Mouse (Mus musculus) MEL (cell line): ENCODE results near the gene Gm9945. TPM values are rescaled to one million over a fixed set of nuclear protein-coding genes. Genes with fewer than 3 reads are reported as not detected.
A peak's percentile ranks its signal among the peaks of the same experiment; 100 is the strongest.

Experiments used
- DNase-seq: peaks from one replicate; pipeline ENCODE4 v3.0.0; 2011; ENCODE audit warnings: low read depth, low spot score
- H3K27ac ChIP-seq: 2 replicates; pipeline ENCODE4 v1.5.1; 2012; ENCODE audit warnings: low read depth, mild to moderate bottlenecking, control low read depth, low read length, moderate library complexity; ENCODE audit not compliant: control insufficient read depth
- H3K27me3 ChIP-seq, 2 experiments: fragments of 150-350 bp in 1 of 2; sonication (generic) in 1 of 2; 2 replicates each; pipeline ENCODE4 v1.6.1; 2012; ENCODE audit warnings: low read length in 2 of 2, mild to moderate bottlenecking in 2 of 2, improper control_type of control experiment in 1 of 2, moderate library complexity in 1 of 2; ENCODE audit not compliant: insufficient read depth in 2 of 2, control insufficient read depth in 1 of 2
- H3K36me3 ChIP-seq, 2 experiments: 2 replicates each; pipeline ENCODE4 v1.6.1; 2012 to 2014; ENCODE audit warnings: low read length in 2 of 2, improper control_type of control experiment in 1 of 2, inconsistent platforms in 1 of 2, mild to moderate bottlenecking in 1 of 2; ENCODE audit not compliant: insufficient read depth in 2 of 2, control insufficient read depth in 1 of 2
- H3K4me1 ChIP-seq, 2 experiments: fragments of 150-350 bp in 1 of 2; sonication (generic) in 1 of 2; 2 replicates each; pipeline ENCODE4 v1.6.1; 2012; ENCODE audit warnings: low read length in 2 of 2, improper control_type of control experiment in 1 of 2, mild to moderate bottlenecking in 1 of 2; ENCODE audit not compliant: insufficient read depth in 2 of 2, control insufficient read depth in 1 of 2
- H3K4me3 ChIP-seq, 2 experiments: fragments of 150-350 bp in 1 of 2; sonication (generic) in 1 of 2; 2 replicates each; pipeline ENCODE4 v1.5.1; 2012; ENCODE audit warnings: low read depth in 2 of 2, low read length in 2 of 2, mild to moderate bottlenecking in 2 of 2, moderate library complexity in 2 of 2, control low read depth in 1 of 2, improper control_type of control experiment in 1 of 2; ENCODE audit not compliant: control insufficient read depth in 1 of 2, insufficient read depth in 1 of 2
- H3K79me2 ChIP-seq: 2 replicates; pipeline ENCODE4 v1.6.1; 2012; ENCODE audit warnings: mild to moderate bottlenecking, low read length, moderate library complexity; ENCODE audit not compliant: control insufficient read depth, poor library complexity, insufficient read depth
- H3K9ac ChIP-seq: 2 replicates; pipeline ENCODE4 v1.6.1; 2012; ENCODE audit warnings: low read depth, mild to moderate bottlenecking, control low read depth, low read length, moderate library complexity; ENCODE audit not compliant: control insufficient read depth, poor library complexity, severe bottlenecking
- H3K9me3 ChIP-seq: fragments of 150-350 bp; sonication (generic); replicated peaks from 2 replicates; pipeline ENCODE4 v1.6.1; 2012; ENCODE audit warnings: mild to moderate bottlenecking, low read length, improper control_type of control experiment, moderate library complexity; ENCODE audit not compliant: insufficient read depth
- BHLHE40 ChIP-seq: IDR thresholded peaks from 2 replicates; pipeline ENCODE4 v1.6.1; 2012; ENCODE audit warnings: low read depth, mild to moderate bottlenecking, inconsistent platforms, low read length, improper control_type of control experiment, borderline replicate concordance
- CHD1 ChIP-seq: IDR thresholded peaks from 2 replicates; pipeline ENCODE4 v1.6.1; 2012; ENCODE audit warnings: low read depth, mild to moderate bottlenecking, inconsistent platforms, low read length, improper control_type of control experiment
- CHD2 ChIP-seq: IDR thresholded peaks from 2 replicates; pipeline ENCODE4 v1.6.1; 2011; ENCODE audit warnings: low read length, improper control_type of control experiment
- CTCF ChIP-seq, 3 experiments: IDR thresholded peaks in 2 of 3; conservative IDR thresholded peaks in 1 of 3; 2 replicates each; pipeline ENCODE4 v1.5.1; 2011 to 2012; ENCODE audit warnings: low read length in 3 of 3, low read depth in 2 of 3, mild to moderate bottlenecking in 2 of 3, improper control_type of control experiment in 1 of 3, inconsistent platforms in 1 of 3, mixed read lengths in 1 of 3, moderate library complexity in 1 of 3; ENCODE audit not compliant: control insufficient read depth in 1 of 3, insufficient read depth in 1 of 3, poor library complexity in 1 of 3, severe bottlenecking in 1 of 3
- E2F4 ChIP-seq: IDR thresholded peaks from 2 replicates; pipeline ENCODE4 v1.6.1; 2011; ENCODE audit warnings: low read depth, low read length, improper control_type of control experiment, borderline replicate concordance
- ELF1 ChIP-seq: IDR thresholded peaks from 2 replicates; pipeline ENCODE4 v1.6.1; 2014; ENCODE audit warnings: low read depth, mild to moderate bottlenecking, inconsistent platforms, low read length, improper control_type of control experiment, moderate library complexity
- EP300 ChIP-seq, 2 experiments: IDR thresholded peaks; 2 replicates each; pipeline ENCODE4 v1.6.1; 2011; ENCODE audit warnings: improper control_type of control experiment in 2 of 2, low read length in 2 of 2, low read depth in 1 of 2, mild to moderate bottlenecking in 1 of 2
- ETS1 ChIP-seq: IDR thresholded peaks from 2 replicates; pipeline ENCODE4 v1.6.1; 2012; ENCODE audit warnings: low read depth, mild to moderate bottlenecking, inconsistent platforms, low read length, improper control_type of control experiment, moderate library complexity
- GATA1 ChIP-seq: IDR thresholded peaks from 2 replicates; pipeline ENCODE4 v1.6.1; 2011; ENCODE audit warnings: low read depth, low read length, improper control_type of control experiment
- HCFC1 ChIP-seq: IDR thresholded peaks from 2 replicates; pipeline ENCODE4 v1.6.1; 2012; ENCODE audit warnings: low read depth, mild to moderate bottlenecking, inconsistent platforms, low read length, improper control_type of control experiment, moderate library complexity
- JUND ChIP-seq: IDR thresholded peaks from 2 replicates; pipeline ENCODE4 v1.6.1; 2011; ENCODE audit warnings: low read depth, mild to moderate bottlenecking, improper control_type of control experiment, low read length
- MAX ChIP-seq: IDR thresholded peaks from 2 replicates; pipeline ENCODE4 v1.6.1; 2011; ENCODE audit warnings: low read length, improper control_type of control experiment
- MAZ ChIP-seq: IDR thresholded peaks from 2 replicates; pipeline ENCODE4 v1.6.1; 2012; ENCODE audit warnings: low read depth, mild to moderate bottlenecking, inconsistent platforms, low read length, improper control_type of control experiment
- MEF2A ChIP-seq: IDR thresholded peaks from 2 replicates; pipeline ENCODE4 v1.6.1; 2014; ENCODE audit warnings: low read depth, mild to moderate bottlenecking, inconsistent platforms, low read length, improper control_type of control experiment; ENCODE audit not compliant: poor library complexity, insufficient replicate concordance, severe bottlenecking; ENCODE audit errors: extremely low read depth
- MXI1 ChIP-seq: IDR thresholded peaks from 2 replicates; pipeline ENCODE4 v1.6.1; 2011; ENCODE audit warnings: mild to moderate bottlenecking, low read depth, low read length, improper control_type of control experiment
- MYB ChIP-seq: IDR thresholded peaks from 2 replicates; pipeline ENCODE4 v1.6.1; 2011; ENCODE audit warnings: mild to moderate bottlenecking, low read depth, low read length, improper control_type of control experiment
- MYC ChIP-seq: IDR thresholded peaks from 2 replicates; pipeline ENCODE4 v1.6.1; 2011; ENCODE audit warnings: low read depth, mild to moderate bottlenecking, low read length, improper control_type of control experiment, moderate library complexity
- NELFE ChIP-seq: IDR thresholded peaks from 2 replicates; pipeline ENCODE4 v1.6.1; 2011; ENCODE audit warnings: low read depth, low read length, improper control_type of control experiment
- NRF1 ChIP-seq: IDR thresholded peaks from 2 replicates; pipeline ENCODE4 v1.6.1; 2014; ENCODE audit warnings: low read depth, mild to moderate bottlenecking, inconsistent platforms, low read length, improper control_type of control experiment, moderate library complexity; ENCODE audit not compliant: poor library complexity, insufficient read depth, severe bottlenecking
- RCOR1 ChIP-seq: IDR thresholded peaks from 2 replicates; pipeline ENCODE4 v1.6.1; 2012; ENCODE audit warnings: low read depth, mild to moderate bottlenecking, inconsistent platforms, low read length, improper control_type of control experiment
- SMC3 ChIP-seq: IDR thresholded peaks from 2 replicates; pipeline ENCODE4 v1.6.1; 2011; ENCODE audit warnings: low read depth, low read length, improper control_type of control experiment
- TAL1 ChIP-seq: IDR thresholded peaks from 2 replicates; pipeline ENCODE4 v1.6.1; 2012; ENCODE audit warnings: mild to moderate bottlenecking, inconsistent platforms, low read length, moderate library complexity, mixed read lengths
- TCF12 ChIP-seq: IDR thresholded peaks from 2 replicates; pipeline ENCODE4 v1.6.1; 2014; ENCODE audit warnings: low read depth, mild to moderate bottlenecking, inconsistent platforms, low read length, improper control_type of control experiment, moderate library complexity
- UBTF ChIP-seq: IDR thresholded peaks from 2 replicates; pipeline ENCODE4 v1.6.1; 2012; ENCODE audit warnings: low read depth, mild to moderate bottlenecking, inconsistent platforms, low read length, improper control_type of control experiment, moderate library complexity, borderline replicate concordance; ENCODE audit not compliant: insufficient read depth
- ZC3H11A ChIP-seq: IDR thresholded peaks from 2 replicates; pipeline ENCODE4 v1.6.1; 2012; ENCODE audit warnings: low read depth, mild to moderate bottlenecking, inconsistent platforms, low read length, improper control_type of control experiment
- ZKSCAN1 ChIP-seq: IDR thresholded peaks from 2 replicates; pipeline ENCODE4 v1.6.1; 2012; ENCODE audit warnings: low read depth, mild to moderate bottlenecking, inconsistent platforms, low read length, improper control_type of control experiment, moderate library complexity
- ZMIZ1 ChIP-seq: IDR thresholded peaks from 2 replicates; pipeline ENCODE4 v1.6.1; 2012; ENCODE audit warnings: low read depth, mild to moderate bottlenecking, inconsistent platforms, low read length, improper control_type of control experiment, moderate library complexity
- ZNF384 ChIP-seq: IDR thresholded peaks from 2 replicates; pipeline ENCODE4 v1.6.1; 2012; ENCODE audit warnings: low read depth, mild to moderate bottlenecking, inconsistent platforms, low read length, improper control_type of control experiment
- polyA plus RNA-seq, 2 experiments: library from polyadenylated mRNA; stranded (reverse) in 1 of 2; unstranded in 1 of 2; fragments of >175 nt in 1 of 2; fragments of >200 nt in 1 of 2; gene quantifications; 2 replicates each; pipeline versions ENCODE4 v1.2.1 to v1.2.4; 2012; ENCODE audit warnings: low replicate concordance in 2 of 2, low read depth in 1 of 2; ENCODE audit not compliant: insufficient read length in 2 of 2, insufficient read depth in 1 of 2, missing spikeins in 1 of 2
- total RNA-seq: library from RNA; depleted of rRNA; stranded (reverse); fragments of 300-350 nt; gene quantifications from 2 replicates; pipeline ENCODE4 v1.2.3, GENCODE M21; 2012

Gm9945 gene
- total and polyA plus RNA-seq, 3 experiments = not detected

DNA sequence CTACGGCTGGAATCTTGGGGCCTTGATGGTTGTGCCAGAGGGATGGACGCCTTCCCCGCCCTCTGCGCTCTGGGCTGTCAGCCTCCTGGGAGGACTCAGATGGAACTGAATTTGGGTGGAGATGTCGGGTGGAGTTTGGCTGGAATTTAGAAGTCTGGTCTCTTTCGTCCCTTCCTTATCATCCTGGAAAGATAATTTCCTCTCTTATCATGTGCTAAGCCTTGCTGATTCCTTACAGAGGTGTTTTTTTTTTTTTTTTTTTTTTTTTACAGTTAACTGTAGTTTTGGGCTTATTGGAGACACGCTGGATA is 41.8 kb downstream of the Gm9945 start (continued):
- TF ChIP-seq HCFC1 = no peak
- TF ChIP-seq, all 39 proteins: peak for 18

DNA sequence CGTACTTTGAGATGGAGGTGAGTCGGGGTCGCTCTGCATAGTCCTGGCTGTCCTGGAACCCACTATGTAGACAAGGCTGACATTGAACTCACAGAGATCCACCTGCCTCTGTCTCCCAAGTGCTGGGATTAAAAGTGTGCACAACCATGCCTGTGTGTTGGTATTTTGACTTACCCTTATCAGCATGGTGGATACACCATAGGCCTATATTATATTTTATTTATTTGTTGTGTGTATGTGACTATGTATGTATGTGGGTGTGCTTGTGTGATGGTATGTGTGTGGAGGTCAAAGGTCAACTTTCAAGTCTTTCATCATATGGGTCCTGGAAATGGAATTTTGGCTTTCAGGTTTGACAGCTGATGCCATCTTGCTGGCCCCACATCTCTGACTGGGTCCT is 42.4 kb downstream of the Gm9945 start:
- Histone ChIP-seq H3K4me1 (peaks cover 27 to 62% of the 10 kb centered on the region in 2 experiments), H3K79me2 (peaks cover 79% of the 10 kb centered on the region), H3K9ac (peak overlapping the region; percentile 95), H3K36me3 (peaks cover 6 to 54% of the 10 kb centered on the region in 2 experiments), H3K4me3 (peak overlapping the region; percentile 70 to 75), H3K9me3 (no peaks in the 10 kb centered on the region), H3K27ac (peak overlapping the region; percentile 98), H3K27me3 (no peaks in the 10 kb centered on the region)
- peak; percentile 97; the same call in 1 of the 2 replicates for TF ChIP-seq CHD1
- no peak for TF ChIP-seq ETS1
- TF ChIP-seq MYC = 0 out of 2 replicates have a peak, but pooled peaks have one; percentile 16
- TF ChIP-seq NELFE = 0 out of 2 replicates have a peak, but pooled peaks have one; percentile 23
- TF ChIP-seq MXI1 = peak; percentile 1; the same call in 1 of the 2 replicates
- DNase-seq = no peak

DNA sequence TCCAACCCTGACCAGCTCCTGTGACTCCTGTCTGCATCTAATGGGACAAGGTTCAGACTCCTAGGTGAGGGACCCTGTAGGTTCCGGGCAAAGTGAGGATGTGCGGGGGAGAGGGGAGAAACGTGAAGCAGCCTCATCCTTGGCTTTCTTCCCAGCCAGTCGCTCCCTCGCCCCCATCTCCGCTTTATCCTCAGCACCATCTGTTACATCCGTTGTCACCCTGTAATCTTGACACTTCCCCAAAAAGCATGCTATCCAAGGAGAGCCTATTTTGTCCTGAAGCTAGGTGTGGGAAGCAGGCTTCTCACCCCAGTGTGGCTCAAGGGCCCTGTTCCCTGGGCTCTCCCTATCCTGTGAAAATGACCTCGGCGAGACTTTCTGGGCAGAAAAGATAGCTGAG is 43.0 kb downstream of the Gm9945 start:
- no peaks in the 10 kb centered on the region for H3K9me3 ChIP-seq
- H3K9ac ChIP-seq = peak overlapping the region; percentile 95
- no peaks in the 10 kb centered on the region for H3K27me3 ChIP-seq
- DNase-seq = peak; percentile 95
- peaks cover 6 to 56% of the 10 kb centered on the region in 2 experiments for H3K36me3 ChIP-seq
- peak overlapping the region; percentile 70 to 75 for H3K4me3 ChIP-seq
- peak overlapping the region; percentile 98 for H3K27ac ChIP-seq
- peaks cover 28 to 62% of the 10 kb centered on the region in 2 experiments for H3K4me1 ChIP-seq
- peaks cover 85% of the 10 kb centered on the region for H3K79me2 ChIP-seq
- TF ChIP-seq ELF1 (no peak), TAL1 (peak; percentile 96), BHLHE40 (peak; percentile 91), CHD2 (no peak), EP300 (IDR thresholded peaks at IDR 0.05; ENCODE audit: low read depth in 1 of 2, low read length in 2 of 2) (peak; percentile 98 to 99), MAX (no peak; the same call in none of the 2 replicates), MAZ (peak; percentile 81), JUND (no peak), GATA1 (peak; percentile 96), UBTF (0 out of 2 replicates have a peak, but pooled peaks have one; percentile 57), RCOR1 (peak; percentile 88), TCF12 (peak; percentile 96), E2F4 (no peak), SMC3 (no peak), ETS1 (peak; percentile 94), ZC3H11A (0 out of 2 replicates have a peak, but pooled peaks have one; percentile 8), CTCF (IDR thresholded peaks at IDR 0.05 in 2 of 3, conservative IDR thresholded peaks at IDR 0.05 in 1 of 3; ENCODE audit: control insufficient read depth in 1 of 3, insufficient read depth in 1 of 3, low read depth in 2 of 3, low read length in 3 of 3, poor library complexity in 1 of 3, severe bottlenecking in 1 of 3) (no peak), MEF2A (no peak), MXI1 (peak; percentile 74), MYB (peak; percentile 89), ZKSCAN1 (no peak), ZNF384 (peak; percentile 68), NRF1 (0 out of 2 replicates have a peak, but pooled peaks have one; percentile 22), ZMIZ1 (no peak), NELFE (no peak), HCFC1 (no peak)
